Mouse (Mus musculus): ENCODE data around the gene Pkn2. TPM values are rescaled to one million over a fixed set of nuclear protein-coding genes. Genes with fewer than 3 reads are reported as not detected.

Pkn2 gene
- total RNA-seq, 2 experiments from 2014 or later, result 43.9 to 46.9 TPM

DNA sequence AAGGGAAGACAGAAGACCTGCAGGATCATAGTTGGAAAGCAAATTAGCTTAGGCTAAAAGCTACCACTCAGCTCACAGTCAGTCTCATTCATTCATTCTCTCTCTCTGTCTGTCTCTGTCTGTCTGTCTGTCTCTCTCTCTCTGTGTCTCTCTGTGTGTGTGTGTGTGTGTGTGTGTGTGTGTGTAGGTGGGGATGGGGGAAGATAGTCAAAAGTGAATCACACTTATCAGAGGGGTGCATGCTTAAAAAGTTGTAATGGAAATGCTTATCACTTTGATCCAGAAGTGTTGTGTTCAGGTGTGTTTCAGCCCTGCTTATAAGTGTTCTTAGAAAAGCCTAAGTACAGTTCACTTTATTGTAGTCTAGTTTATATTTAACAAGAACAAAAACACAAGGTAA is 2.8 kb upstream of the Pkn2 start:
- Histone ChIP-seq H3K27ac (peak overlapping the region; percentile 76; the same call in 1 of the 2 replicates), H3K4me3 (no peak overlapping the region)
- TF ChIP-seq CTCF (IDR thresholded peaks at IDR 0.05), result no peak
- intact Hi-C loops (cut with DNase I), result loop anchor here (5.0 kb wide), 2 partner anchors 38 to 117 kb away; partner anchors contain the start of gene Gtf2b
- no peak for DNase-seq

DNA sequence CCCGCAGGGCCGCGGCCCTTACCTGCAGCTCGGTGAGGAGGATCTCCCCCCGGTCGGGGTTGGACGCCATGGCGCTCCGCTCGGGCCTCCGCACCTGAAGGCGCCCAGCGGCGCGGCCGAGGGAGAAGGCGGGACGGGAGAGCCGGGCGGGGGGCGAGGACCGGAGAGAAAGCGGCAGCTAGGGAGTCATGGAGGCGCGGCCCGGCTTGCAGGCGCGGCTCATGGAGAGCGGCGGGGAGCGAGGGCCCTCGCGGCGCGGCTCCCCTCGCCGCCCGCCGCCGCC is 274 bp downstream of the Pkn2 start:
- no peak for TF ChIP-seq CTCF (IDR thresholded peaks at IDR 0.05)
- peak overlapping the region; percentile 95 for H3K27ac ChIP-seq
- no peak for DNase-seq
- peak overlapping the region; percentile 94 for H3K4me3 ChIP-seq
- intact Hi-C loops (cut with DNase I), result loop anchor here (5.0 kb wide), 2 partner anchors 41 to 114 kb away; partner anchors contain the start of gene Gtf2b

DNA sequence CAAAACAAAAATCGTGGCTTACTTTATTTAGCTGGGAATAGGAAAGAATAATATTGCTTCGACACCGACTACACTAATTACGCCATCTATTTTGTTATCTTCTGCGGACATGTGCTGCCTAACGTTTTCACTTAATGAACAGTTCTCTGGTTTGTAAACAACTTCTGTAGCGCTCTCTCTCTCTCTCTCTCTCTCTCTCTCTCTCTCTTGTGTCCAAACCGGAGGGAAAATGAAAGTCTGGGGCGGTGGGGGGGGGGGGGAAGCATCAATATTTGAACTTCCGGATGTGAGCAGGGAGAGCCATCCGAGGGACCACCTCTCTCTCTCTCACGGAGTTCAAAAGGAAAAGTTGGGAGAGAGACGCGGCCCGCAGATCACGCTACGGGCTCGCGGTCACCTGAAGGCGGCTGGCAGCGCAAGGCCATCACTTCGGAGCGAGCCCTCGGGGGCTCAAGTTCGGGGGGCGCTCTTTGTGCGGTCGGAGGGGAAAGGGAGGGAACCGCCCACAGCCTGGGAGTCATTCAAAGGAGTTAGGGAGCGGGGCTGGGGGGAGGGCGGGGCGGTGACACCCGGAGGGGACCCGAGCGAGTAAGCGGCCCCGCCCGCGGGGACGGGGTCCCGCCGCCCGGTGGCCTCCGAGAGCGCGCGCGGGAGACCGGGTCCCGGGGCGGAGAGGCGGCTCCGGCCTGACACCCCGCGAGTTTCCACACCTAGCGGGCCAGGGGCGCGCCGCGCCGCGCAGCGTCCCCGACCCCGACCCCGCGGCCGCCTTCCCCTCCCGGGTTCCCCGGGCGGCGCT is 815 bp downstream of the Pkn2 start:
- intact Hi-C loops (cut with DNase I), result loop anchor here (5.0 kb wide), 2 partner anchors 41 to 114 kb away; partner anchors contain the start of gene Gtf2b
- H3K27ac ChIP-seq, result peak overlapping the region; percentile 95
- no peak for TF ChIP-seq CTCF (IDR thresholded peaks at IDR 0.05)
- H3K4me3 ChIP-seq, result peak overlapping the region; percentile 94
- DNase-seq, result no peak

DNA sequence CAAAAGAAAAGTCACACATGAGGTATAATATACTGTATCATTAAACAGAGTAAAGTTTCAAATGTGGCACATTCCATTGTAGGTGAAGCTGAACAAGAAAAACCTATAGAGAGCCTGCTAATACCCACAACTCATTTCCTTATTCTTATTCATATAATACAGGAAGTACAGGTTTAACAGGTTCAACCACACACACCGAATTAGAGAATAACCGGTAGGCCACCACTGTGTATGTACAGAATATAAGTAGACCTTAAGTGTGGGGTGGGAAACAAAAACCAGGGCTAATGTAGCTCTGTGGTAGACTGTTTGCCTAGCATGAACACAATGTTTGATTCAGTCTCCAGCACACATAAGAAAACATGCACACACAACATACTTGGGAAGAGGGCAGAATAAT is 18.6 kb downstream of the Pkn2 start:
- TF ChIP-seq CTCF (IDR thresholded peaks at IDR 0.05), result no peak
- intact Hi-C loops (cut with DNase I), result no loop called here
- Histone ChIP-seq H3K4me3 (no peak overlapping the region), H3K27ac (no peak overlapping the region)
- DNase-seq, result no peak

DNA sequence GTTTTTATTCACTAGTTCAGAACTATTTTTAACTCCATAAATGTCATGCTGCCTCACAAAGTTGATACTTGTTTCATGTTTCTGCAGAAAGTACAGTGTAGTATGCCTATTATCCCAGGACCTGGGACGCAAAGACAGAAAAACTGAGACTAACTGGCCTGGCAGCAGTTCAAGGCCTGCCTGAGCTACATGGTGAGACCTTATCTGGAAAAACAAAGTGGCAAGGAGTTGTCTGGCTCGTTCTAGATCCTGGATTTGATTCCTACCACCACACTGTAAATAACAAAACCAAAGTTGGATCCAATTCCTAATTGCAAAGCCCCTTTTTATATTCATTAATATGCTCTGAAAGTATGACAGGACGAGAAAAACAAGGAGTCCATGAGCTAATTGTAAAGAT is 25.0 kb downstream of the Pkn2 start:
- intact Hi-C loops (cut with DNase I), result no loop called here
- TF ChIP-seq CTCF (IDR thresholded peaks at IDR 0.05), result no peak
- peak; percentile 44 for DNase-seq
- peak overlapping the region; percentile 56 for H3K4me3 ChIP-seq
- peak overlapping the region; percentile 86 for H3K27ac ChIP-seq

DNA sequence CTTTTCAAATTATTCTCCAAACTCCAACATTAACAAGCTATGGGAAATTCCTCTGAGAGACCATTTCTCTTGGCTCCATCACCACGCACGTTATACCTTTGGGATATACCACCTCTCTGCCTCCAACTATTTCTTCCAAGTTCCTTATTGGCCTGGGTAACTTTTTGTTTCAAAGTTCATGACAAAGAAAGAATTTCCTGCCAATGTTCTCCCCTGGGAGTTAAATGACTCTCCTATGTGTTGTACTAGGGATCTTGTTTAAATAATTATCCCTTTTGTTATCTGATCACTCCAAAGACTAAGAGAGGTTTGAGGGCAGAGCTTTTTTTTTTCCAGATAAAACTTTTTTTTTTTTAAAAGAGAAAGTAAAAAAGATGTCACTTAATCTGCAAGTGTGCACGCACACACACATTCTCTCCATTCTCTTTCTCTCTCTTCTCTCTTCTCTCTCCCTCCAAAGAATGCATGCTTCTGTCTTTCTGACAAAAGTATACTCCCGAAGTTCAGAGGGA is 25.8 kb downstream of the Pkn2 start:
- DNase-seq, result no peak
- intact Hi-C loops (cut with DNase I), result no loop called here
- TF ChIP-seq CTCF (IDR thresholded peaks at IDR 0.05), result no peak
- H3K27ac ChIP-seq, result peak overlapping the region; percentile 86
- H3K4me3 ChIP-seq, result peak overlapping the region; percentile 56

DNA sequence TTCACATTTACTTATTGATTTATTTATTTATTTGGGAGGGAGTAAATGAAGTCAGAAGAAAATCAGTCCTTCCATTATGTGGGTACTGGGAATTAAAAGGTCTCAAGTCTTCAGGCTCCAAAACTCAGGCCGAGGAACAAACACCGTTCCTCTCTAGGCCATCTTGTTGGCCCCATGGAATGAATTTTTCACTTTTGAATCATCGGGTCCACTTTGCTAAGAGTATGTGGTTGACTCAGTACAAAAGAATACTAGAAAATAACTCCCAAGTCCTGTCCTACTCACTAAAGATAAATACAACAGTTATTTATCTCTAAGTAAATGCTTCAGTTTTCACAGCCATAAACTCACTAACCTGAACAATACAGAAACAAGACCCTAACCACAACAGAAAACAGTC is 28.9 kb downstream of the Pkn2 start:
- Histone ChIP-seq H3K27ac (no peak overlapping the region), H3K4me3 (no peak overlapping the region)
- no peak for TF ChIP-seq CTCF (IDR thresholded peaks at IDR 0.05)
- DNase-seq, result no peak
- intact Hi-C loops (cut with DNase I), result no loop called here

DNA sequence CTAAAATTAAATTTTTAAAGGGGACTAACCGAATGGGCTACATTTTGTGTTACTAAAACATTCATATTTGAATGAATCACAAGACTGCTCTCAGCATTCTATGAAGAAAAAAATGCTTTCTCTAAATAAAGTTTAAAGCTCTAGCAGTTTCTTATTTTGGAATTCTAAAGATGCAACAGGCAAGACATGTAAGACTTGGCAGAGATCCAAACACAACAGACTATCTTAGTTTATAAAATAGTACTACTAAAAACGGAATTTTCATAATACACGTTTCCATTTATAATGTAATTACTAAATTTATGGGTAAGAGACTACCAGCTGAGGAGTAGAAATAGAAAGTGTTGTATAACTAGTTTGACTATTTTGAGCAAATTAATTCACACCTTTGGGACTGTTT is 30.2 kb downstream of the Pkn2 start:
- no peak for DNase-seq
- Histone ChIP-seq H3K4me3 (no peak overlapping the region), H3K27ac (no peak overlapping the region)
- TF ChIP-seq CTCF (IDR thresholded peaks at IDR 0.05), result no peak
- intact Hi-C loops (cut with DNase I), result no loop called here

DNA sequence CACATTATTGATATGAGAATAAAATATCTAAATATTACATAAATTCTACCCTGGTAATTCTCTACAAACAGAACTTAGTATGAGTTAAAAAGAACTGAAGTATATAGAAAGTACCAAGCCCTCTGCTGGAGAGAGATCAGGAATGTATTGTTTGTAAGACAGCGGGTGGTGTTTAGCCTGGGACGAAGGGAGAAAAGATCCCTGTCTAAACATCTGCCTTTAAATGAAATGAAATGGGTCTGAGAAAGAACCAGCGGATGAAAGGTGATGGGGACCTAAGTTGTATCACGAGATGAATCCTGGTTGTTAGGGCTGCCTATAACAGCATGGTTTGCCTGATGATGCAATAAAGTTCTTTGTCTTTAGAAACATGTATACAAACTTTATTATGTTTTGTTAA is 41.8 kb downstream of the Pkn2 start:
- Histone ChIP-seq H3K4me3 (no peak overlapping the region), H3K27ac (no peak overlapping the region)
- no peak for DNase-seq
- no peak for TF ChIP-seq CTCF (IDR thresholded peaks at IDR 0.05)
- intact Hi-C loops (cut with DNase I), result no loop called here

DNA sequence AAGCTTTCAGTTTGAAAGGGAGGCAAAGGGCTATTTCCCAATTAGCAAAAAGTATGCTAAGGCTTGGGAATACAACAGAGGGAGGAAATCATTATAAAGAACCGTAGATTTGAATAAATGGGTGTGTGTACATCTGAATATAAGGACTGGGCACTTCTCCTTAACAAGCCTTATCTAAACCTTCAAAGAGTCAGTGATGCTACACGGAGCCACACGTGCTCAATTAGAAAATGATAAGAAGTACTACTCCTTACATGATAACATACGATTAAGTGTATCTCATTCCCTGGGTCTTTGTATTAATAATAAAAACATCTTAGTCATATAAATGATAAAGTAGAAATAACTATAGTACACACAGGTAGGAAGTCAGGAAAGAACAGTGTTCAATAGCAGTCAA is 47.0 kb downstream of the Pkn2 start:
- no peak overlapping the region for H3K27ac ChIP-seq
- H3K4me3 ChIP-seq, result no peak overlapping the region
- no peak for TF ChIP-seq CTCF (IDR thresholded peaks at IDR 0.05)
- DNase-seq, result no peak
- intact Hi-C loops (cut with DNase I), result no loop called here

DNA sequence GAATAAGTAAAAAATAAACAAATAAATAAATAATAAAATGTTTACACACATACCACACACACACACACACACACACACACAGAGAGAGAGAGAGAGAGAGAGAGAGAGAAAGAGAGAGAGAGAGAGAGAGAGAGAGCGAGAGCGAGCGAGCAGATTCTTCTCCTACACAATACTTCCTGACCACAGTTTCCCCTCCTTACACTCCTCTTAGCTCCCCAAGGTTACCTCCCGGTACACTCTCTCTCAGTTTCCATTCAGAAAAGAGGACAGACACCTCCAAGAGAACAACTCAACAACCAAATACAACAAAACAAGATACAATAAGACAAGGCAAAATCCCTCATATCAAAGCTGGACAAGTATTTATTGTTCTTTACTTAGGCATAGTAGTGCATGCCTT is 47.8 kb downstream of the Pkn2 start:
- Histone ChIP-seq H3K27ac (no peak overlapping the region), H3K4me3 (no peak overlapping the region)
- DNase-seq, result no peak
- TF ChIP-seq CTCF (IDR thresholded peaks at IDR 0.05), result no peak
- intact Hi-C loops (cut with DNase I), result no loop called here

DNA sequence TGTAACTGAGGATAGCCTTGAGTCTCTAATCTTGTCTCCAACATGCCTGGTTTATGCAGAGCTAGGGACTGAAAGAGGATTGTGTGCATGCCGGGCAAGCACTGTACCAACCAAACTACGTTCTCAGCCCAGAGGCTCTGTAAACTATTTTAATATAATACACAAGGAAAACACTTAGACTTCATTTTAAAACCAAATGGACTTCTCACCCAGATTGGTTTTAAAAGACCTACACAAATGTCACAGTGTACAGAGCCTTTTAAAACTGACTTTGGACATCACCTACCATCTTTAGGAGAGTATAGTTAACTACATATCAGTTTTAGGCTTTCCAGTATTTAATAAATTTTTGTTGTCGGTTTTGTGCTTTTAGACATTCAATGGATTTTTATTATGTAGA is 48.9 kb downstream of the Pkn2 start:
- DNase-seq, result no peak
- no peak for TF ChIP-seq CTCF (IDR thresholded peaks at IDR 0.05)
- no peak overlapping the region for H3K4me3 ChIP-seq
- H3K27ac ChIP-seq, result no peak overlapping the region
- intact Hi-C loops (cut with DNase I), result no loop called here

DNA sequence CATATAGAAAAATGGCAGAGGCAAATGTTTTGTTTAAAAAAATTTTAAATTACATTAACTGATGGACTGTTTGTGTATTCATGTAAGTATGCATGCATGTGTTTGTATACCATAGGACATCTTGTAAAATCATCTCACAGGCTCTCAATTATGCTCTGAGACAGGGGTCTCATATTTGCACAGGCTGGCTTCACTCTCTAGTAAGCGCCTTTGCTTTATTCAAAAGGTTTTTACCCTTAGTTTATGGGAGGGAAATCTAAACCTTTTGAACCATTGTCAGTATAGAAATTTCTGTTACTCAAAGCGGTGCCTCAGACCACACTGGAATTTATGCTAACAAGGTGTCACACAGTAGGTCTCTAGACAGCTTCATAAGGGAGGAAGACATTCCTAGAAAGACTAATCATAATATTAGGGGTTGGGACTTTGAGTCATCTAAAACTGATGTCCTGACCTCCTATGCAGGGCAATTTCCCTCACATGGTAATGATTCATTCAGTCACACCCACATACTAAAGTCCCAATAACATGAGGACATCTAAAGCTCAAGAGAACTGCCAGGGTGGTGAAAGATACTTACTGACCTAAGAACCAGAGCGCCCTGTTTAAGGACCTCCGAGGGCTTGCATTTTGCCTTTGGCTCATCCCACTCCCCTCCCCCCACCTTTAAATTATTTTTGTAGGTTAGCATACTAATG is 55.2 kb downstream of the Pkn2 start:
- intact Hi-C loops (cut with DNase I), result no loop called here
- no peak overlapping the region for H3K4me3 ChIP-seq
- no peak for TF ChIP-seq CTCF (IDR thresholded peaks at IDR 0.05)
- no peak overlapping the region for H3K27ac ChIP-seq
- no peak for DNase-seq

All from gastrocnemius, adult 2 months (tissue).